Comparison of ENCODE assay signal across 7 mouse cellular contexts in the genomic region with DNA sequence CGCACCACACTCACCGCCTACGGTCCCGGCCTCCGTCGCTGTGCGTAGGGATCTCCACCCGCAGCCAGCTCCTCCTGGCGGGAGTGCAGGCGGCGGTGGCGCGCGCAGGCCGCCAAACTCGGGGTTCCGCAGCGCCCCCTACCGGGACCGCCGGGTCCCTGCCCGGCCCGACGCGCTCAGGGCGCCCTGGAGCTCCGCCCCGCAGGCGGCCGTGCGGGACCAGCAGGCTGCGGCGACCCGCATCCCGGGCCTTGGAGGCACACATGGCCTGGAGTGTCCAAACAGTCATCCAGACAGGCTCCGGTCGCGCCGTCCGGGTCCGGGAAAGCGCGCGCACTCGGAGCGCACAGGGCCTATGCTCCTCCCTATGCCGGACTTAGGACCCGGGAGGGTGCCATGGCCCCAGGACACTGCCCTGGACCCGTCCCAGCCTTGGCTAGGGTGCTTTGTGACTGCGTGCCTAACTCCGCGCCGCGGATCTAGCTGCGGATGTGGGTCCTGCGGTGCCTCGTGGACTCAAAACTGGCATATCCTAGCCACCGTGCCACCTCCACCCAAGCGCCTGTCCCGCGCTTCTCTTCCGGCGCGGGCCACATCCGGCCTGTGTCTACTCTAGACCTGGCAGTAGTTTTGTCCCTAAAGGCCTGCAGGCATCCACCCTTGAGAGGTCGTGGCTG. TPM values are rescaled to one million over a fixed set of nuclear protein-coding genes. Genes with fewer than 3 reads are reported as not detected.
DNase-seq lines count a peak whose midpoint lies in the region; ATAC-seq lines count a peak whose summit lies in the region.

No protein-coding gene starts in this region.

- H3K9ac ChIP-seq in limb, embryonic 12.5 days (replicated peaks), result peak overlapping the region; percentile 81
- H3K9ac ChIP-seq in midbrain, embryonic 14.5 days (replicated peaks; ENCODE audit: low read length), result peak overlapping the region; percentile 80

- peaks cover 32% of the 10 kb centered on the region for H3K4me1 ChIP-seq in limb, embryonic 12.5 days (replicated peaks)
- H3K4me1 ChIP-seq in midbrain, embryonic 14.5 days (ENCODE audit: control insufficient read depth, insufficient read depth, low read length), result peaks cover 64% of the 10 kb centered on the region

- peak overlapping the region; percentile 90 for H3K4me2 ChIP-seq in limb, embryonic 12.5 days
- H3K4me2 ChIP-seq in midbrain, embryonic 14.5 days (ENCODE audit: low read length), result peak overlapping the region; percentile 88

- peak overlapping the region; percentile 64 for H3K4me3 ChIP-seq in limb, embryonic 12.5 days (replicated peaks)
- H3K4me3 ChIP-seq in midbrain, embryonic 14.5 days (replicated peaks; ENCODE audit: low read depth, low read length), result peak overlapping the region; percentile 67

- WGBS in limb, embryonic 12.5 days, result under 1% methylated on average over 66 of the region's 66 CpGs
- 1% methylated on average over 66 of the region's 66 CpGs for WGBS in midbrain, embryonic 14.5 days

- no peak overlapping the region for H3K27ac ChIP-seq in limb, embryonic 12.5 days
- peak overlapping the region; percentile 78 for H3K27ac ChIP-seq in midbrain, embryonic 14.5 days (replicated peaks; ENCODE audit: low read depth, low read length)

- H3K9me3 ChIP-seq in limb, embryonic 12.5 days, result 0 out of 2 replicates have a peak, but pooled peaks cover under 1% of the 10 kb centered on the region
- H3K9me3 ChIP-seq in midbrain, embryonic 14.5 days (ENCODE audit: control insufficient read depth, low read length), result no peaks in the 10 kb centered on the region

- no peaks in the 10 kb centered on the region for H3K36me3 ChIP-seq in limb, embryonic 12.5 days
- H3K36me3 ChIP-seq in midbrain, embryonic 14.5 days (ENCODE audit: control insufficient read depth, insufficient read depth, low read length), result no peaks in the 10 kb centered on the region

- H3K27me3 ChIP-seq in limb, embryonic 12.5 days, result peaks cover 24% of the 10 kb centered on the region
- no peaks in the 10 kb centered on the region for H3K27me3 ChIP-seq in midbrain, embryonic 14.5 days (ENCODE audit: control insufficient read depth, insufficient read depth, low read length)

- DNase-seq in adrenal gland, postnatal 10 days, result peak; percentile 95
- peak; percentile 89 for DNase-seq in embryo, embryonic 9.5 days (ENCODE audit: extremely low spot score)
- DNase-seq in heart, adult 11 months, result peak; percentile 97
- DNase-seq in kidney, adult 11 months, result peak; percentile 79
- peak; percentile 94 for DNase-seq in midbrain, embryonic 14.5 days
- peak; percentile 51 for DNase-seq in spleen, adult 12 weeks (ENCODE audit: low spot score)

- ATAC-seq in limb, embryonic 12.5 days (ENCODE audit: insufficient number of reproducible peaks, insufficient read depth, low FRiP score, low TSS enrichment, low read depth), result peak; percentile 75
- peak; percentile 80 for ATAC-seq in midbrain, embryonic 14.5 days (ENCODE audit: low FRiP score, low TSS enrichment)

RNA-seq across cellular contexts. Expression of a gene that starts 3.0 kb away (rescaled TPM):
- total RNA-seq in adrenal gland, postnatal 10 days (2021), result 10 to 100 TPM in 1 of 2 experiments, 1 to 10 TPM in 1; 8.8 to 11.0 TPM
- 21.4 and 22.8 TPM in 2 replicates for polyA plus RNA-seq in limb, embryonic 12.5 days (2016; fragmentation: Nextera tagmentation; extraction: Ambion mirVana)
- polyA plus RNA-seq in midbrain, embryonic 14.5 days (2014; fragmentation: Nextera tagmentation; extraction: Ambion mirVana), result 52.7 and 66.1 TPM in 2 replicates
